Mouse (Mus musculus): ENCODE data around the gene Dkk3. TPM values are rescaled to one million over a fixed set of nuclear protein-coding genes. Genes with fewer than 3 reads are reported as not detected.

Dkk3 gene
- polyA plus RNA-seq (2017; shearing (Covaris generic)): 1.1 TPM

DNA sequence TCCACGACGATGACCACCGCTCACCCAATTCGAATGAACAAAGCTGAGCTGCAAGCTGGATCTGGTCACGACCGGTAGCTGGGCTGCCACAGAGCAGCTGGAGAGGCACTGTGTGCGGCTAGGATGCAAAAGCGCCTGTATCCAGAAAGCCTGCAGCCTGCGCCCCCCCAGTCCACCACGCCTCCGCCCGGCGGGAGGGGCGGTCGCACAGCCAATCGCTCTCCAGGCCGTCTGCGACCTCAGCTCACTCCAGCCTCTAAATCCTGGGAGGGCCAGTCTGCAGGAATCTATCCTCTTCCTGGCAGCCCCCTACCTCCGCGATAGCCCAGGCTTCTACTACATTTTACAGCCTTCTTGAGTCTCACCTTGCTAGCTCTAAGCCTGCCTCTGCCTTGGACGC is at the start of gene Dkk3:
Gene Dkk3, minus strand, starts transcription at position 116 of the 400 bp plus-strand sequence.

Other genes starting within 250 kb of the Dkk3 start
- 52.3 TPM for gene Usp47, start 135.6 kb downstream of the Dkk3 start, polyA plus RNA-seq (2017; shearing (Covaris generic))
- 4.1 TPM for gene Mical2, start 66.8 kb upstream of the Dkk3 start, polyA plus RNA-seq (2017; shearing (Covaris generic))

Measured in inflammation-experienced regulatory T-cells, adult 16 weeks (primary cell).